Mouse (Mus musculus): Measurements from ENCODE around the gene Taok3. TPM values are rescaled to one million over a fixed set of nuclear protein-coding genes. Genes with fewer than 3 reads are reported as not detected.

Gene Taok3
- polyA plus RNA-seq, 1 experiment from 2014 or later, result 16.1 TPM

DNA sequence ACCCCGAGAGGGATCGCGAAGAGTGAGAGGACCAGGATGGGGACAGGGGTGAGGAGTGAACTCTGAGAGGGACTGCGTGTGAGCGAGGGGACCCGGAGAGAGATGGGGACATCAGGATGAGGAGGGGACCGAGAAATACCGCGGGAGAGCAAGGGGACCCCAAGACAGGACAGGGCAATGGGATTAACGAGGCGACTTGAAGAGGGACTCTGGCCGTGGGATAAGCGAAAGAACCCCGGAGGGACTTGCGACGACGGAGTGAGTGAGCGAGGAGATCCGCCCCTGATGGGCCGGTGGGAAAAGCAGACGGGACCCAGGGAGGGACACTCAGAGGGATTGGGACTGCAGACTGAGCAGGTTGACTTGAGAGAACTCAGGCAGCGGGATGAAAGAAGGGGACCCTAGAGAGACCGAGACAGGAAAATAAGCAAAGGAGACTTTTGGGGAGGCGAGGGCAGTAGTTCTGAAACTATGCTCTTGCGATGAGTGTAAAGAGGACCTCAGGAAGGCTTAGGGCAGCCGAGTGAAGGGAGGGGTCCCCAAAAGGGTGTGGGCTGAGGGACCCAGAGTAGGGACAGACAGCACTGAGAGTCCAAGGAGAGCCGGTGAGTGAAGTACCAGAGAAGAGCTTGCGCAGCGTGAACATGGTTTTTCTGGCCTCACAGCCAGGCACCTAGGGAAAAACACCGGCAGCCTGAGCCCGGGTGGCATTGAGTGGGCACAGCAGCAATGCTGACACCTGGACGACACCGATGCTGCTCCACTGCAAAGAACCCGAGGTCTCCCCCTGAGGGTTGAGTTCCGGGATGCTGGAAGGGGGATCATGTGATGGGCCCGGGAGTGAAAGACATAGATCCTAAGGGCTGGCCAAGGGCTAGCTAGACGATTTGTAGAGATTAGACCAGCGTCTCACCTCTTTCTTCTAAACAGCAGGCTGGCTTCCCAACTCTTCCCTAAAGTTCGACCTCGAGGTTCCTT lies 849 bp downstream of the Taok3 start:
- Histone ChIP-seq H3K27ac (0 out of 2 replicates have a peak overlapping the region, but pooled peaks have one; percentile 9), H3K9me3 (replicated peaks; ENCODE audit: low read length) (no peaks in the 10 kb centered on the region), H3K36me3 (ENCODE audit: insufficient read depth, low read length) (no peaks in the 10 kb centered on the region), H3K4me3 (replicated peaks; ENCODE audit: low read depth, low read length) (peak overlapping the region; percentile 69), H3K27me3 (ENCODE audit: insufficient read depth, low read length) (no peaks in the 10 kb centered on the region), H3K4me1 (replicated peaks; ENCODE audit: insufficient read depth, low read length) (peaks cover 11% of the 10 kb centered on the region; the same call in 1 of the 2 replicates), H3K9ac (ENCODE audit: low read depth, low read length) (peak overlapping the region; percentile 69), H3K4me2 (ENCODE audit: low read length) (peak overlapping the region; percentile 85)
- ATAC-seq (replicated peaks; ENCODE audit: low FRiP score, low read depth), result no peak; the same call in 1 of the 2 replicates
- under 1% methylated on average over 40 of the region's 40 CpGs for WGBS
- no peak for TF ChIP-seq CTCF (IDR thresholded peaks at IDR 0.05; ENCODE audit: low read depth)
- DNase-seq (ENCODE audit: low spot score), result peak; percentile 18

- no peak overlapping the region for H3K27ac ChIP-seq
These were observed 1.7 kb downstream of the Taok3 start for GRCm38 (mm10) chr5:117121657-117122056.

GRCm38 (mm10) chr5:117123102-117123501 lies 3.2 kb downstream of the Taok3 start:
- no peak overlapping the region for H3K9ac ChIP-seq (ENCODE audit: low read depth, low read length)
- H3K9me3 ChIP-seq (replicated peaks; ENCODE audit: low read length), result no peaks in the 10 kb centered on the region
- H3K4me2 ChIP-seq (ENCODE audit: low read length), result no peak overlapping the region
- H3K27me3 ChIP-seq (ENCODE audit: insufficient read depth, low read length), result no peaks in the 10 kb centered on the region
- WGBS, result 75% methylated on average over 6 of the region's 6 CpGs
- no peak overlapping the region for H3K27ac ChIP-seq
- no peak for TF ChIP-seq CTCF (IDR thresholded peaks at IDR 0.05; ENCODE audit: low read depth)
- no peak for ATAC-seq (replicated peaks; ENCODE audit: low FRiP score, low read depth)
- no peaks in the 10 kb centered on the region for H3K36me3 ChIP-seq (ENCODE audit: insufficient read depth, low read length)
- H3K4me3 ChIP-seq (replicated peaks; ENCODE audit: low read depth, low read length), result no peak overlapping the region
- DNase-seq (ENCODE audit: low spot score), result no peak
- peaks cover 11% of the 10 kb centered on the region; the same call in 1 of the 2 replicates for H3K4me1 ChIP-seq (replicated peaks; ENCODE audit: insufficient read depth, low read length)

More at GRCm38 (mm10) chr5:117121657-117122056, 1.7 kb downstream of the Taok3 start:
- no peaks in the 10 kb centered on the region for H3K36me3 ChIP-seq (ENCODE audit: insufficient read depth, low read length)
- H3K27me3 ChIP-seq (ENCODE audit: insufficient read depth, low read length), result no peaks in the 10 kb centered on the region
- DNase-seq (ENCODE audit: low spot score) (peak; percentile 42), ATAC-seq (replicated peaks; ENCODE audit: low FRiP score, low read depth) (no peak)
- peak overlapping the region; percentile 85 for H3K4me2 ChIP-seq (ENCODE audit: low read length)
- no peak overlapping the region for H3K9ac ChIP-seq (ENCODE audit: low read depth, low read length)
- peaks cover 11% of the 10 kb centered on the region; the same call in 1 of the 2 replicates for H3K4me1 ChIP-seq (replicated peaks; ENCODE audit: insufficient read depth, low read length)
- H3K9me3 ChIP-seq (replicated peaks; ENCODE audit: low read length), result no peaks in the 10 kb centered on the region
- 5% methylated on average over 2 of the region's 2 CpGs for WGBS
- no peak for TF ChIP-seq CTCF (IDR thresholded peaks at IDR 0.05; ENCODE audit: low read depth)
- peak overlapping the region; percentile 69 for H3K4me3 ChIP-seq (replicated peaks; ENCODE audit: low read depth, low read length)

DNA sequence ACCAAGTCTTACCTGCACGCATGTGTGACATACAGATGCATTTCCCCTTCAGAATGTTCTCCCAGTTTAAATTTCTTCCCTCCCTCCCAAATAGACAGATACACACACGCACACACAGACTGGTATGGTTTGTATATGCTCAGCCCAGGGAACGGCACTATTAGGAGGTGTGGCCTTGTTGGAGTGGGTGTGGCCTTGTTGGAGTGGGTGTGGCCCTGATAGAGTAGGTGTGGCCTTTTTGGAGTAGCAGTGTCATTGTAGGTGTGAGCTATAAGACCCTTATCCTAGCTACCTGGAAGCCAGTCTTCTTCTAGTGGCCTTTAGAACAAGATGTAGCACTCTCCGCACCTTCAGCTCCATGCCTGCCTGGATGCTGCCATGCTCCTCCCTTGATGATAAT lies 3.9 kb downstream of the Taok3 start:
- Histone ChIP-seq H3K27ac (no peak overlapping the region), H3K4me1 (replicated peaks; ENCODE audit: insufficient read depth, low read length) (peaks cover 11% of the 10 kb centered on the region; the same call in 1 of the 2 replicates), H3K4me3 (replicated peaks; ENCODE audit: low read depth, low read length) (no peak overlapping the region), H3K9ac (ENCODE audit: low read depth, low read length) (no peak overlapping the region), H3K27me3 (ENCODE audit: insufficient read depth, low read length) (no peaks in the 10 kb centered on the region), H3K36me3 (ENCODE audit: insufficient read depth, low read length) (no peaks in the 10 kb centered on the region), H3K4me2 (ENCODE audit: low read length) (no peak overlapping the region), H3K9me3 (replicated peaks; ENCODE audit: low read length) (no peaks in the 10 kb centered on the region)
- DNase-seq (ENCODE audit: low spot score) (no peak), ATAC-seq (replicated peaks; ENCODE audit: low FRiP score, low read depth) (no peak)
- 82% methylated on average over 4 of the region's 4 CpGs for WGBS
- no peak for TF ChIP-seq CTCF (IDR thresholded peaks at IDR 0.05; ENCODE audit: low read depth)

GRCm38 (mm10) chr5:117125482-117126346 lies 5.8 kb downstream of the Taok3 start:
- no peaks in the 10 kb centered on the region for H3K27me3 ChIP-seq (ENCODE audit: insufficient read depth, low read length)

DNA sequence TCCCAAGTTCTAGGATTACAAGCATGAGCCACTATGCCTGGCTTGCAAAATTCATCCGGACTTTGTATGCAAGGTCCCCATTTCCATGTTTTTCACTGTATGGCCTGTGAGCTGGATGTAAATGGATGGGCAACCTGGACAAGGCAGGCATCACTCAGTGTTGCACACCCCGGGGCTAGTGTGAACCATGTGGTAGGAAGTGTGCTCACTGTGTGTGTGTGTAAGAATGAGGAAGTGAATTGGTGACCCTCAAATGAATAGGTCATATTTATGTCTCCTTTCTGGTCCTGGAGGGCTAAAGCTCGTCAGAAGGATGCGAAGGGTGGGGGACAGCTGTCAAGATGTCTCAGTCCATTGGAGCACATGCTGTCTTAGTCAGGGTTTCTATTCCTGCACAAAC lies 7.1 kb downstream of the Taok3 start:
- Histone ChIP-seq H3K27me3 (ENCODE audit: insufficient read depth, low read length) (no peaks in the 10 kb centered on the region), H3K4me2 (ENCODE audit: low read length) (no peak overlapping the region), H3K4me3 (replicated peaks; ENCODE audit: low read depth, low read length) (no peak overlapping the region), H3K36me3 (ENCODE audit: insufficient read depth, low read length) (no peaks in the 10 kb centered on the region), H3K9ac (ENCODE audit: low read depth, low read length) (no peak overlapping the region), H3K9me3 (replicated peaks; ENCODE audit: low read length) (no peaks in the 10 kb centered on the region), H3K27ac (no peak overlapping the region), H3K4me1 (replicated peaks; ENCODE audit: insufficient read depth, low read length) (no peaks in the 10 kb centered on the region)
- no peak for DNase-seq (ENCODE audit: low spot score)
- no peak for ATAC-seq (replicated peaks; ENCODE audit: low FRiP score, low read depth)
- TF ChIP-seq CTCF (IDR thresholded peaks at IDR 0.05; ENCODE audit: low read depth), result no peak
- WGBS, result 73% methylated on average over 4 of the region's 4 CpGs

More at GRCm38 (mm10) chr5:117125482-117126346, 5.8 kb downstream of the Taok3 start:
- H3K9me3 ChIP-seq (replicated peaks; ENCODE audit: low read length), result no peaks in the 10 kb centered on the region
- peaks cover 11% of the 10 kb centered on the region; the same call in 1 of the 2 replicates for H3K4me1 ChIP-seq (replicated peaks; ENCODE audit: insufficient read depth, low read length)
- H3K9ac ChIP-seq (ENCODE audit: low read depth, low read length), result no peak overlapping the region
- TF ChIP-seq CTCF (IDR thresholded peaks at IDR 0.05; ENCODE audit: low read depth), result no peak
- H3K27ac ChIP-seq, result no peak overlapping the region
- DNase-seq (ENCODE audit: low spot score) (no peak), ATAC-seq (replicated peaks; ENCODE audit: low FRiP score, low read depth) (peak; percentile 49)
- H3K36me3 ChIP-seq (ENCODE audit: insufficient read depth, low read length), result no peaks in the 10 kb centered on the region
- WGBS, result 85% methylated on average over 16 of the region's 16 CpGs
- no peak overlapping the region for H3K4me2 ChIP-seq (ENCODE audit: low read length)
- H3K4me3 ChIP-seq (replicated peaks; ENCODE audit: low read depth, low read length), result no peak overlapping the region

Measured in kidney, postnatal 0 days (tissue).